Mouse (Mus musculus) CH12.LX (cell line): ENCODE data around the gene Lamc3.

Source experiments
- BHLHE40 ChIP-seq: IDR thresholded peaks from 2 replicates; pipeline ENCODE4 v1.6.1; 2011; ENCODE audit warnings: mild to moderate bottlenecking, low read depth, low read length, improper control_type of control experiment
- CHD2 ChIP-seq: IDR thresholded peaks from 2 replicates; pipeline ENCODE4 v1.6.1; 2011; ENCODE audit warnings: low read length, improper control_type of control experiment
- CTCF ChIP-seq, 2 experiments: IDR thresholded peaks in 1 of 2; conservative IDR thresholded peaks in 1 of 2; 2 replicates each; pipeline ENCODE4 v1.5.1; 2011 to 2012; ENCODE audit warnings: low read depth in 2 of 2, low read length in 2 of 2, improper control_type of control experiment in 1 of 2, inconsistent platforms in 1 of 2, mild to moderate bottlenecking in 1 of 2, moderate library complexity in 1 of 2
- EP300 ChIP-seq: IDR thresholded peaks from 2 replicates; pipeline ENCODE4 v1.6.1; 2011; ENCODE audit warnings: low read length, improper control_type of control experiment
- GABPA ChIP-seq: IDR thresholded peaks from 2 replicates; pipeline ENCODE4 v1.6.1; 2012; ENCODE audit warnings: low read depth, low read length, improper control_type of control experiment, inconsistent platforms; ENCODE audit not compliant: insufficient replicate concordance
- MAX ChIP-seq: IDR thresholded peaks from 2 replicates; pipeline ENCODE4 v1.6.1; 2011; ENCODE audit warnings: low read length, improper control_type of control experiment
- POLR2A ChIP-seq: IDR thresholded peaks from 2 replicates; pipeline ENCODE4 v1.6.1; 2011; ENCODE audit warnings: low read depth, mild to moderate bottlenecking, improper control_type of control experiment, low read length
- SIN3A ChIP-seq: IDR thresholded peaks from 2 replicates; pipeline ENCODE4 v1.6.1; 2012; ENCODE audit warnings: low read length, improper control_type of control experiment, inconsistent platforms
- USF1 ChIP-seq: IDR thresholded peaks from 2 replicates; pipeline ENCODE4 v1.6.1; 2014; ENCODE audit warnings: low read depth, mild to moderate bottlenecking, inconsistent platforms, low read length, improper control_type of control experiment

GRCm38 (mm10) chr2:31876446-31876845 lies 10.6 kb upstream of the Lamc3 start:
- TF ChIP-seq EP300 = no peak
- no peak for TF ChIP-seq CHD2
- no peak for TF ChIP-seq MAX
- TF ChIP-seq GABPA = no peak
- TF ChIP-seq BHLHE40 = no peak
- no peak for TF ChIP-seq CTCF (conservative IDR thresholded peaks at IDR 0.05 in 1 of 2, IDR thresholded peaks at IDR 0.05 in 1 of 2; ENCODE audit: low read depth in 2 of 2, low read length in 2 of 2)
- TF ChIP-seq USF1 = no peak
- TF ChIP-seq POLR2A = no peak
- TF ChIP-seq SIN3A = no peak
